Mouse (Mus musculus): Measurements from ENCODE around the gene Slc26a6. TPM values are rescaled to one million over a fixed set of nuclear protein-coding genes. Genes with fewer than 3 reads are reported as not detected.

The Slc26a6 gene
- polyA plus RNA-seq, 1 experiment from 2014 or later, result 70.8 TPM

DNA sequence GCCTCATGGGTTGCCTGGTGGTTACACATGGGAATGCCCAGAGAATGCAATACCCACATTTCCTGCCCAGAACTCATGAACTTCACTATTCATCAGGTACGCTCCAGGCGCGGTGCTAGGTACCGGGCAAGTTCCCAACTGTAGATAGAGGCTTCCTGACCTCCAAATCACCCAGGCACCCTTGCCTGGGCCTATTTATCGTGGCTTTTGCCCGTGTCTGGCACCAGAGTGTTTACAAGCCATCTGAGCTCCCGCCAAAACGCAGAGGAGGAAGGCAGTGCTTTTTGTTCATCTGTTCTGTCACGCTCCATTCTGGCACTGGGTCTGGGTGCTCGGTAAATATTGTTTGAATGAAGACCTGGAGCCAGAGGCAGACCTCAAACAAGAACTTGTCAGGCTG, 60.5 kb downstream of the Slc26a6 start:
- Histone ChIP-seq H3K4me1 (replicated peaks; ENCODE audit: control insufficient read depth, insufficient read depth, low read length) (no peaks in the 10 kb centered on the region), H3K9ac (ENCODE audit: low read depth, low read length) (no peak overlapping the region), H3K4me2 (replicated peaks; ENCODE audit: low read depth) (no peak overlapping the region), H3K9me3 (ENCODE audit: control insufficient read depth) (no peaks in the 10 kb centered on the region), H3K36me3 (ENCODE audit: control insufficient read depth, insufficient read depth) (peaks cover 10% of the 10 kb centered on the region; the same call in 1 of the 2 replicates), H3K27ac (ENCODE audit: low read depth, low read length) (no peak overlapping the region), H3K27me3 (replicated peaks; ENCODE audit: control insufficient read depth, insufficient read depth, low read length) (no peaks in the 10 kb centered on the region), H3K4me3 (ENCODE audit: low read depth, low read length) (no peak overlapping the region)
- ATAC-seq, result no peak
- TF ChIP-seq CTCF (IDR thresholded peaks at IDR 0.05; ENCODE audit: low read depth), result no peak
- 65% methylated on average over 10 of the region's 10 CpGs for WGBS

DNA sequence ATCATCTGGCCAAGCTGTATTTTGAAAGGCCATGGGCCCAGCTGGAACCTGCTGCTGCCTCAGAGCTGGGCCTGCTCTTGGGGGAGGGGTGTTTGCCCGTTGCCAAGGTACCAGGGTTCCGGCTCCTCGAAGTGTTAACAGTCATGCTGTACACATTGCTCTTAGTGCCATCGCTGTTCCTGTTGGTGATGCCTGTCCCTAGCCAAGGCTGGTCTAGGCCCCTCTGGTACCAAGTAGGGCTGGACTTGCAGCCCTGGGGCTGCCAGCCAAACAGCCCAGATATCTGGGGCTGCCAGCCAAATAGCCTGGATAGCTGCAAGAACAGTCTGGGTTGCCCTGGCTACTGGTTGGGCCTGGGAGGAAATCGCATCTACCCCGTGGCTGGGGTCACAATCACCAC, 61.4 kb downstream of the Slc26a6 start, which contains the start of gene Tmem89:
Gene Tmem89 (plus strand): TSS at position 129 of the 400 bp plus-strand sequence.
- no peaks in the 10 kb centered on the region for H3K27me3 ChIP-seq (replicated peaks; ENCODE audit: control insufficient read depth, insufficient read depth, low read length)
- H3K4me2 ChIP-seq (replicated peaks; ENCODE audit: low read depth), result no peak within 1 kb of the TSS
- H3K36me3 ChIP-seq (ENCODE audit: control insufficient read depth, insufficient read depth), result peaks cover 10% of the 10 kb centered on the region; the same call in 1 of the 2 replicates
- no peak within 1 kb of the TSS for H3K27ac ChIP-seq (ENCODE audit: low read depth, low read length)
- WGBS, result 67% methylated on average over 6 of the region's 6 CpGs
- H3K9ac ChIP-seq (ENCODE audit: low read depth, low read length), result no peak within 1 kb of the TSS
- H3K4me3 ChIP-seq (ENCODE audit: low read depth, low read length), result no peak within 1 kb of the TSS
- no peaks in the 10 kb centered on the region for H3K9me3 ChIP-seq (ENCODE audit: control insufficient read depth)
- no peaks in the 10 kb centered on the region for H3K4me1 ChIP-seq (replicated peaks; ENCODE audit: control insufficient read depth, insufficient read depth, low read length)
- no peak for TF ChIP-seq CTCF (IDR thresholded peaks at IDR 0.05; ENCODE audit: low read depth)
- no peak for ATAC-seq

DNA sequence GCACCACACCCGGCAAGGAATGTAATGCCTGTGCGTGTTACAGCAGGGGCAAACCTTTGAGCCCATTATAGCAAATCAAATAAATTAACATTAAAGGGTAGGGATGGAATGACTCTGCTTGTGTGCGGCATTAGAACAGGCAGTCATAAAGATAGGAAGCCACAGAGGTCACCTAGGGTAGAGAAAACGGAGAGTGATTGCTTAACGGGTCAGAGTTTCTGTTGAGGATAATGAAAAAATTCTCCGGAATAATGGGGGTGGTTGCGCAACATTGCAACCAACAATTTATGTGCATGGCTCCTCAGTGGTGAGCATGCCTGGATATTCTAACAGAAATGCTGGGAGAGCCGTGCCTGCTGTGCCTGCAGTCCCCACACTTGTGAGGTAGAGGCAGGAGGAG, 72.8 kb downstream of the Slc26a6 start:
- Histone ChIP-seq H3K27me3 (replicated peaks; ENCODE audit: control insufficient read depth, insufficient read depth, low read length) (no peaks in the 10 kb centered on the region; the same call in 1 of the 2 replicates), H3K4me3 (ENCODE audit: low read depth, low read length) (no peak overlapping the region), H3K9ac (ENCODE audit: low read depth, low read length) (no peak overlapping the region), H3K27ac (ENCODE audit: low read depth, low read length) (no peak overlapping the region), H3K9me3 (ENCODE audit: control insufficient read depth) (no peaks in the 10 kb centered on the region), H3K4me1 (replicated peaks; ENCODE audit: control insufficient read depth, insufficient read depth, low read length) (no peaks in the 10 kb centered on the region), H3K36me3 (ENCODE audit: control insufficient read depth, insufficient read depth) (no peaks in the 10 kb centered on the region), H3K4me2 (replicated peaks; ENCODE audit: low read depth) (no peak overlapping the region)
- TF ChIP-seq CTCF (IDR thresholded peaks at IDR 0.05; ENCODE audit: low read depth), result no peak
- WGBS, result 32% methylated on average over 8 of the region's 8 CpGs
- ATAC-seq, result peak; percentile 78

DNA sequence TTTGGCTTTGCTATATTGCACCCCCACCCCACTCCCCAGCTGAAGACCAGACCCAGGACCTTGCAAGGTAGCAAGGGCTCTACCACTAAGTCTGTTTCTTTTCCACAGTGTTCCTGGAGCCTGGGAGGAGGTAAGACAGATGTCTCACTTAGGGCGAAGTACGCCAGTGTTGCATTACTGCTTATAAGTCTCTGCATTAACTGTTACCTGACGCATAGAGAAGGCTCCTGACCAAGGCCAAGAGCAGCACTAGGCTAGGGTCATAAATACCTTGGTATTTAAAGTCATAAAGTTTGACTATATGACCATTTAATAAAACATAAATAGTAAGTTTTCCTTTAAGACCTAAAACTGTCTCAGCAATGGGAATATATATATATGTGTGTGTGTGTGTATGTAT, 75.3 kb downstream of the Slc26a6 start:
- no peak for TF ChIP-seq CTCF (IDR thresholded peaks at IDR 0.05; ENCODE audit: low read depth)
- Histone ChIP-seq H3K27me3 (replicated peaks; ENCODE audit: control insufficient read depth, insufficient read depth, low read length) (no peaks in the 10 kb centered on the region; the same call in 1 of the 2 replicates), H3K9ac (ENCODE audit: low read depth, low read length) (no peak overlapping the region), H3K4me1 (replicated peaks; ENCODE audit: control insufficient read depth, insufficient read depth, low read length) (no peaks in the 10 kb centered on the region), H3K4me3 (ENCODE audit: low read depth, low read length) (no peak overlapping the region), H3K4me2 (replicated peaks; ENCODE audit: low read depth) (no peak overlapping the region), H3K9me3 (ENCODE audit: control insufficient read depth) (no peaks in the 10 kb centered on the region), H3K36me3 (ENCODE audit: control insufficient read depth, insufficient read depth) (no peaks in the 10 kb centered on the region), H3K27ac (ENCODE audit: low read depth, low read length) (no peak overlapping the region)
- peak; percentile 53 for ATAC-seq
- WGBS, result 27% methylated on average over 3 of the region's 3 CpGs

DNA sequence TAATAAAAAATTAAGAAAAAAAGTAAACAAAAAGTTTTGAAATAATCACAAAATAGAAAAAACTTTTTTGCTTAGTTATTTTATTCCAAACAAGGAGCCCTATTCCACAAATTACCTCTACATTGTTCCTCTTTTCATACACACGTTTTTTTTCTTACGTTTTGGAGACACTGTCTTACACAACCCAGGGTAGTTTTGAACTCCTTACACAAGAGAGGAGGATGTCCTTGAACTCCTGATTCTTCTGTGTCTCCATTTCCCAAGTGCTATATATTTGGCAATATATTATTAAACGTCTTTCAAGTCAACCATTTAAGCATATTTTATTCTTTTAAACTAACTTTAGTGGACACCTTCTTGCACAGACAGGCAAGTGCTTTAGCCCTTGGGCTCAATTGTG, 82.9 kb downstream of the Slc26a6 start:
- Histone ChIP-seq H3K4me2 (replicated peaks; ENCODE audit: low read depth) (peak overlapping the region; percentile 78; the same call in 1 of the 2 replicates), H3K4me3 (ENCODE audit: low read depth, low read length) (no peak overlapping the region), H3K27me3 (replicated peaks; ENCODE audit: control insufficient read depth, insufficient read depth, low read length) (no peaks in the 10 kb centered on the region), H3K9me3 (ENCODE audit: control insufficient read depth) (no peaks in the 10 kb centered on the region), H3K4me1 (replicated peaks; ENCODE audit: control insufficient read depth, insufficient read depth, low read length) (no peaks in the 10 kb centered on the region), H3K9ac (ENCODE audit: low read depth, low read length) (no peak overlapping the region), H3K36me3 (ENCODE audit: control insufficient read depth, insufficient read depth) (peaks cover 26% of the 10 kb centered on the region), H3K27ac (ENCODE audit: low read depth, low read length) (no peak overlapping the region)
- 0 out of 2 replicates have a peak, but pooled peaks have one; percentile 3 for ATAC-seq
- 6% methylated on average over 3 of the region's 3 CpGs for WGBS
- TF ChIP-seq CTCF (IDR thresholded peaks at IDR 0.05; ENCODE audit: low read depth), result no peak

DNA sequence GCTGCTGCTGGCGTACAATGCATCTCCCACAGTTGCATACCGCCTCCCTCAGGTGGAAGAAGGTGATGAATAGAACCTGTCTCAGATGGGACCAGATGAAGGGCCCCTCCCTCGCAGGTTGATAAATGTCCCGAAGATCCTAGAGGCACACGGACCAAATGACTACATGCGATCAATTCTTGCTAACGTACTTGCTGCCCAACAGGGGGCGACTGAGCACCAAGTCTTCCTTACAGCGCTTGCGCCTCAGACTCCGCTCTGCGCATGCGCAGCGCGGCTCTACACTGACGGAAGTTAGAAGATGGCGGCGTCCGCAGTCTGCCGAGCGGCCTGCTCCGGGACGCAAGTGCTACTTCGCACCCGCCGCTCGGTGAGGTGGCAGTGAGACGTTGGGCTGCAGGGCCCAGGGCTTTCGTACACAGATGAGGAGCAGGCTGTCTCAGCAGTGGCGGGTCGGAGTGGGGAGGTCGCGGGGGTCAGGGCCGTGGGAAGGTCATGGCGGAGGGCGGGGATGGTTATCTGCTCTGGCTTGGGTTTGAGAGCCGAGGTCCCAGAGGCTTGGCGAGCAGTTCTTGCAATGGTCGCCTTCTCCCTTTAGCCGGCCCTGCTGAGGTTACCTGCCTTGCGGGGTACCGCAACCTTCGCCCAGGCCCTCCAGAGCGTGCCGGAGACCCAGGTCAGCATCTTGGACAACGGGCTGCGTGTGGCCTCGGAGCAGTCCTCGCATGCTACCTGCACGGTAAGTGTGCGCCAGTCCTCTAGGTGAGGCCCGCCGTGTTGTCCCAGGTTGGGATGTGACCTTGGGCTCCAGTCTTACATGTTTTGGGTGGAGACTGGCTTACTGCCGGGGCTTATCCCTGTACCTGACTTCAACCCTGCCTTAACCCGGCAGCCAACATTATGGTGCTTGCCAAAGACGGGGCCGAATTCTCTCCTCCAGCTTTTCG, 83.6 kb downstream of the Slc26a6 start, which contains the start of gene Uqcrc1:
Gene Uqcrc1 (plus strand): TSS at position 216 of the 947 bp plus-strand sequence.
- peak within 1 kb of the TSS; percentile 90 for H3K9ac ChIP-seq (ENCODE audit: low read depth, low read length)
- H3K4me3 ChIP-seq (ENCODE audit: low read depth, low read length), result peak within 1 kb of the TSS; percentile 98
- peaks cover 31% of the 10 kb centered on the region for H3K36me3 ChIP-seq (ENCODE audit: control insufficient read depth, insufficient read depth)
- no peaks in the 10 kb centered on the region for H3K9me3 ChIP-seq (ENCODE audit: control insufficient read depth)
- peak; percentile 94 for ATAC-seq
- WGBS, result under 1% methylated on average over 58 of the region's 58 CpGs
- H3K27ac ChIP-seq (ENCODE audit: low read depth, low read length), result peak within 1 kb of the TSS; percentile 78
- no peaks in the 10 kb centered on the region for H3K27me3 ChIP-seq (replicated peaks; ENCODE audit: control insufficient read depth, insufficient read depth, low read length)
- peak within 1 kb of the TSS; percentile 78 for H3K4me2 ChIP-seq (replicated peaks; ENCODE audit: low read depth)
- TF ChIP-seq CTCF (IDR thresholded peaks at IDR 0.05; ENCODE audit: low read depth), result peak; percentile 98
- H3K4me1 ChIP-seq (replicated peaks; ENCODE audit: control insufficient read depth, insufficient read depth, low read length), result no peaks in the 10 kb centered on the region

Data from intestine, postnatal 0 days (tissue).